Mouse (Mus musculus): ENCODE results near the gene Cryab.
A peak's percentile ranks its signal among the peaks of the same experiment; 100 is the strongest.

Cryab gene

DNA sequence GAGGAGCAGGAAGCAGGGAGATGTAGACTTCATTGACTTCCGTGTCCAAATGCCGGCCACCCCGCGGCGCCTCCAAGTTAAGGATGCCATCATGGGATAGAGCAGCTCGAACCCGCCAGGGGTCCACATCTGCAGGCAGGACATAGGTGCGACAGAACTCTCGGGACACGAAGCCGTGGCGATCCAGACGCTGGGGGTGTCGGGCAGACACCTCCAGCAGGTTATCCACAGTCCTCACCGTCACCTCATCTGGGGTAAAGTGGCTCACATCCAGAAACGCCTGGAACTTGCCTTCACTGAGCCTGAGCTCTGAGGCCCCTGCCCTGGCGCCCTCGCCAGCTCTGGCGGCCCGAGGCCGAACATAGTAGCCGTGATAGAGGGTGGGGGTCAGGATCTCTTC is at the start of gene Cryab:
Gene Cryab (plus strand): TSS at position 3 of the 400 bp plus-strand sequence.
- DNase-seq (ENCODE audit: extremely low read depth, insufficient read length, low spot score) = peak; percentile 72

DNA sequence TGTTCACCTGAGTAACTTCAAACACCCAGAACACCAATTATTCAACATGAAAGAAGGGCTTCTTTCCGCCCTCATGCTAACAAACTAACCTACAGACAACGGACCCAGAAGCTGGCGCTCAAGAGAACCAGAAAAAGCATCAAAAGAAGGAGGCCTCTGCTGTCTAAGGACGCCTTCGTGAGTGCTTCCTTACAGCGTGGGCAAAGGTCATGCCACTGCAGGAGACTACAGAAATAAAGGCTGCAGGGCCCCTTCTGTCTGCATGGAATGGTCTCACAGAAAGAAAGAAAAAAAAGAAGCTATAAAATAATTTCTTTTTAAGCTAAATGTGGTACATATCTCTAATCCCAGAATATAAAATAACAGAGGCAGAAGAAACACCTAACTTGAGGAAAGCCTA is 46.2 kb upstream of the Cryab start:
- no peak for DNase-seq (ENCODE audit: extremely low read depth, insufficient read length, low spot score)

DNA sequence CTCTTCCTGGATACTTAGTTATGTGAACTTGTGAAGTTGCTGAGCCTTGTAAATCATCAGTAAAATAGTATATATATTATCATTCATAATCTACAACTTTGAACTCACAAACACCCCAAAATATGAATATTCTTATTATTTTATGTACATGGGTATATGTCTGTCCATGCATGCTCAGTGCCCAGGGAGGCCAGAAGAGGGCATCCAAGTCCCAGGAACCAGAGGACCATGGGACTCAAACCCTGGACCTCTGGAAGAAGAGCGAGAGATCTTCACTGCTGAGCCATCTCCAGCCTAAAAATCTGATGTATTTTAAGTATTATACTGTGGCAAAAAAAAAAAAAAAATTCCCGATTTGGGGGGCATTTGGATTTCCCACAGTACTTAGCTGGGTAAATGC is 42.0 kb upstream of the Cryab start:
- DNase-seq (ENCODE audit: extremely low read depth, insufficient read length, low spot score) = peak; percentile 25

DNA sequence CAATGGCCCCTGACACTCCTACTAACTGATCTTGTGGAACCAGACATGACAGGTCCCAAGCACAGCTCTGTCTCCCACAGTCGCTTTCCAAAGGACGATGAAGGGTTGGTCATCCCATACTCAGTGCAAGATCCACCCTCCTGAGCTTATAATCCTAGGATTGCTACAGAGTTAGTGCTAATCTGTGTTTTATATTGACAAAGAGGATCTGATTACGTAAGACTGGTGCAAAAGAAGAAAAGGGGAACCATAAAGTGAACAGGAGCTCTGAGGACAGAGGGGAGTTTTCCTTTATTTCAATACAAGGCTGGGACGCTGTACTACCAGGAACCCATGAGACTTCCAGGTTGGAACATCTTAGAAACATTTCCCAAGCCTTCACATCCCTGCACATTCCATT is 39.8 kb upstream of the Cryab start:
- DNase-seq (ENCODE audit: extremely low read depth, insufficient read length, low spot score) = no peak

DNA sequence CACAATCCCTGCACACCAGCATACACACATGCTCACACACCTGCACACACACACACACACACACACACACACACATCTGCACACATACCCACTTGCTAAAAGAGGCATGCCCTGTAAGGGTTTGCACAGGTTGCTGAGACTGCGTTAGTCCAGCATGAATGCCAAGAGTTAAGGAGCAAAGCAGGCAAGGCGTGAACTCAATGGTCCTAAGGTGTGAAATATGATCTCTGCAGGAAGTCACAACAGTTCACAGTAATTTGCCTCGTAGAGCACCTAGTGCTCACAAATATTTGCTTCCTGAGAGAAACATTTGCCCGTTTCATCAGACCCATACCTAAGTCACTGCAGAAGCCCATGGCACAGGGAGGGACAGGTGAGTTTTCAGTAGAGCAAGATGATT is 36.9 kb upstream of the Cryab start:
- no peak for DNase-seq (ENCODE audit: extremely low read depth, insufficient read length, low spot score)

DNA sequence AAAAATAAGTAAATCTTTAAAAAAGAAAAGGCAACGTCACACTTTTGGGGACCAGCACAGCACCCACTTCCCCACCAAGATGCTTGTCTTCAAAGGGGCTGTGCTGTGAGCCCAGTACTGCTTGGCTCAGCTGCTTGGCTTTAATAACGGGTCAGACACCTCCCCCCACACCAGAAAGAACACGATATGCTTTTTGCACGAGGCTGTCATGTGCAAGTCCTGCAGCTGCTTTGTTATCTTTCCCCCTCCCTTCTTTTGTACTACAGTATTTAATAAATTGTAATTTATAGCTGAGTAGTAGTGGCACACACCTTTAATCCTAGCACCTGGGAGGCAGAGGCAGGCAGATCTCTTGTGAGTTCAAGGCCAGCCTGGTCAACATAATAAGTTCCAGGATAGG is 32.2 kb upstream of the Cryab start:
- no peak for DNase-seq (ENCODE audit: extremely low read depth, insufficient read length, low spot score)

DNA sequence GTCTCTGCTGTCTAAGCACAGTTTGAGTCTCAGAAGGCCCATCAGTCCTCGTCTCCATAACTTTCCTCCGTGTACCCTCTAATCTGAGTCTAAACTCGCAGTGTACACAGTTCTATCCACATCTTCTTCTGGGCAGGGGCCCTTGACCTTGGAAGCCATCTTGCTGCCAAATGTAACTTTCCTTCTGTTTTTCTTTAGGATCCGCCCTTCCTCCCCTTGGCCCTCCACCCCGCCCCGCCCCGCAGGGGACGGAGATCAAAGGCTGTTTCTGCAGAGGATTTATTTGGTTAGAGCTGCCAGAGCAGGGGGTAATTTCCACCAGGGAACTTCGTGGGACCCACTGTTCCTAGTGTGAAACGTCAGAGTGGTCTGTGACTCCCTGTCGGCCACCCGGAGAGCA is 30.1 kb upstream of the Cryab start:
- DNase-seq (ENCODE audit: extremely low read depth, insufficient read length, low spot score) = no peak

DNA sequence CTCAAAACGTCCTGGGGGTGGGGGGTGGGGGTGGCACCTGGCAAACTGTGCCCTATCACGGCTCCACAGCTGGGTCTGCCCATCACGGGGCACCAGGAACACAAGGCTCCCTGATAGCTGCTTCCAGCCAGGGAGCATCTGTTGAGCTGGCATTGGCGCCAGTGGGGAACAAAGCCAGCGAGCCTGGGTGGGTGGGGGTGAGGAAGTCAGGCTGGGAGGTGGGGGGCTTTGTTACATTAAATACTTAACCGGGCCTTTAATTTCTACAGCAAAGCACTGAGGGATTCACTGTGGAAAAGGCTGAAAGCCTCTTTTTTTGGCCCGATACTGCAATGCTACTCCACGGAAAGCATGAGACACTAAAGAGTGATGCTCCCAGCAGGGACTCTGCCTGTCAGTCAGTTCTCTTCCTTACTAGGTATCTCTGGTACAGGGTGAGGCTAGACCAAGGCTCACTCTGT is 28.6 kb upstream of the Cryab start:
- no peak for DNase-seq (ENCODE audit: extremely low read depth, insufficient read length, low spot score)

DNA sequence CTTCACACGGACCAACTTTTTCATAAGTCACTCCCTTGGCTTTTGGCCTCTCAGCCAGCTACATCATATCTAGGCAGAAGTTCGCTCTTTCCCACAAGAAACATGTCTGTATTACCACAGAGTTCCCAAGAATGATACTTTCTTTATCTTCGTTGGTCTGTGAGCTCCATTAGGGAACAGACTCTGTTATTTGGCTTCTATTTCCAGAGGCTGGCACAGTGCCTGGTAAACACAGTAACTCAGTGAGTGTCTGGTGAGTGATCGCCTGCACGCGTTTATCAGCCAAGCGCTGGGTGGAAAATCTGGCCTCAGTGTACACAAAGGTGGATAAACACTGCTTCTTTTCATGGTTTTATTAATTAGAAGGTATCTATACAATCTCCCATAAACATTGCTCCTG is 27.7 kb upstream of the Cryab start:
- no peak for DNase-seq (ENCODE audit: extremely low read depth, insufficient read length, low spot score)

DNA sequence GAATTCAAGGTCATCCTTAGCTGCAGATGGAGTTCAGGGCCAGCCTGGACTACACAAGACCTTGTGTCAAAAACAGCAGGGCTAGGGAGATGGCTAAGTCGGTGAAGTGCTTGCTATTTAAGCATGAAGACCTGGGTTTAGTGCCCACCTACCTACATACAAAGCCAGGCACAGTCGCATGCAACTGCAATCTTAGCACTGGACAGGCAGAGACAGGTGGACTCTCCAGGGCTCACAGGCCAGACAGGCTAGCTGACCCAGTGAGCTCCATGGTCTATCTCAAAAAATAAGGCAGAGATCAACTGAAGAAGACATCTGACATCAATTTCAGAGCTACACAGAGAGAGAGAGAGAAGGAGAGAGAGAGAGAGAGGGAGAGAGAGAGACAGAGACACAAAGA is 27.0 kb upstream of the Cryab start:
- DNase-seq (ENCODE audit: extremely low read depth, insufficient read length, low spot score) = no peak

DNA sequence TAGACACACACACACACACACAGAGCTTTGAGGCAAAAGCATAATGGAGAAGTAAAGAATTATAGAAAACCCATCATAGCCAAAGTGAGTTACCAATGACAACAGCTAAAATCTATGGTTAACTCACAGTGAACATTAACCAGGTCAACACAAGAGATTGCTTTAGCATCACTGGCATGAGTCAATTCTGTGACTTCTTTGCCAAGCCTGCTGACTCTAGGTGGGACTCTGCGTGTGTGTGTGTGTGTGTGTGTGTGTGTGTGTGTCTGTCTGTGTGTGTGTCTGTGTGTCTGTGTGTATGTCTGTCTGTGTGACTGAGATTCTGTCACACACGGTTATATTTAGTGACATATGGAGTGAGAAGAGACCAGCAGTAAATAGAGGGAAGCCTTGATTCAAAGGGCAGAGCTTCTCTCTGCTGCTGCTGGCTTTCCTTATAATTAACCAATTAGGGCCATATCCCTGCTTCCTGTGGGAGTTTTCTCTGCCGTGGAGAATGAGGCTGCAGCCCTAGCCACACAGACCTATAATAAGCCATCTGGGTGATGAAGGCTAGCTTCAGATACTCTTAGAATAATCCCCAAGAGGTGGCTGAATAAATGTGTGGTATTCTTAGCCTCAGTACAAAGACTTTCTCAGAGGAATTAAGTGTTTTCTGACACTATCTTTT is 26.3 kb upstream of the Cryab start:
- no peak for DNase-seq (ENCODE audit: extremely low read depth, insufficient read length, low spot score)

DNA sequence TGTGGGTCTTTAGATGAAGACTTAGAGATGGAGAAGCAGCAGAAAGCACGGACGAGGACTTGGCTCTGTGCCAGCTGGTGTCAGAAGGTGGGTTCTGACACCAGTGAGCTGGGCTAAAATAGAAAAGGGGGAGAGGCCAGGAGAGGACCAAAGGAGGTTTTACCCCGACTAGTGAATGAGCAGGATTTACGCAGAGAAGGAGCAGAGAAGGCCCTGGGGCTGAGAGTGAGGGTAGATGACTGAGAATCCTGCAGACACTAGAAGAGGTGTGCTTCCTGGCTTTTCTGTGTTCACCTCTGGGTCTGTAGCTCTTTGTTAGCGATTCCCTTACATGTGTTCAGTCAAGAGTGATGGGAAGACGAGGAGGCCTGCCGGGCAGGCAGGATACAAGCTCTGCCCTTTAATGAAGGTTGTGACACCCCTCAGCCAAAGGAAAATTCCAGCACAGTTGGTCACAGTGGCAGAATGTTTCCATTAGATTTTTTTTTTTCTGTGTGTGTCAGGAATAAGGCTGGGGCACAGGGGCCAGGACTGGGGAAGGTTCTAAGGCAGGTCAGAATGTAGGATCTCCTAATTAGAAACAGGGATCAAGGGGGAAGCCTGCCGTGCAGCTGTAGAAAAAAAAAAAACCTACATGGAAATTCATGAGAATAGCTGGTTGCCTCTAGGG is 25.1 kb upstream of the Cryab start:
- DNase-seq (ENCODE audit: extremely low read depth, insufficient read length, low spot score) = no peak

DNA sequence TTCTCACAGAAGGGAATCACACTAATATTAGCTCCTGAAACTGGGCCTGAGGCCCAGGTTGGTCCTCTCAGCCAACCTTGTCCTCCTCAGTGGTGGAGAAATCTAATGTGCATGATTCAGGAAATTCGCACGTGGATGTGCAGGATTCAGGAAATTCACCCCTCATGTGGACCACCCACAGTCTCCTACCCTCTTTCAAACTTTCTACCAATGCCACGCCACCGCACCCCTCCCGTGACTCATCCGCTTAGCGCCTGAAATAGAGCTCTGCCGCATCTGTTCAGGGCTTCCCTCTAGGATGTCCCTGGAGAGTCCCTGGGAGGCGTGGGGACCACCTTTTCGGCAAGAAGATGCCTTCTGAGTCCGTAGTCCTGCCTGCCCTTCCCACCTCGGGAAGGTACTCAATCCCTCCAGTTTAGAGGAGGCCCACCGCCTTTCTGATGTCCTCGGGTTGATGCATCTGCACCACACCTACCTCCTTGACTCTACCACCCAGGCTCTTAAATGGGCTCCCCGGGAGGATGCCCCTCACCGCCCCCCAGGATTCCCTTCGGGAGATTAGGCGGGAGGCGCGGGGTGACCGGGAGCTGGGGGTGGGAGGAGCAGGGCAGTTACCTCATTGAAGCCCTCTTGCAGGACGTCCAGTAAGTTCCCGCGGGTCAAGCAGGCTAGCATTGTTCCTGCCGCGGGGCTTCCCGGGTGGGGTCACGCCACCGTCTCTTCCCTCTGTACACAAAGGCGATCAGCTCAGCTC is 23.8 kb upstream of the Cryab start:
- peak; percentile 39 for DNase-seq (ENCODE audit: extremely low read depth, insufficient read length, low spot score)

DNA sequence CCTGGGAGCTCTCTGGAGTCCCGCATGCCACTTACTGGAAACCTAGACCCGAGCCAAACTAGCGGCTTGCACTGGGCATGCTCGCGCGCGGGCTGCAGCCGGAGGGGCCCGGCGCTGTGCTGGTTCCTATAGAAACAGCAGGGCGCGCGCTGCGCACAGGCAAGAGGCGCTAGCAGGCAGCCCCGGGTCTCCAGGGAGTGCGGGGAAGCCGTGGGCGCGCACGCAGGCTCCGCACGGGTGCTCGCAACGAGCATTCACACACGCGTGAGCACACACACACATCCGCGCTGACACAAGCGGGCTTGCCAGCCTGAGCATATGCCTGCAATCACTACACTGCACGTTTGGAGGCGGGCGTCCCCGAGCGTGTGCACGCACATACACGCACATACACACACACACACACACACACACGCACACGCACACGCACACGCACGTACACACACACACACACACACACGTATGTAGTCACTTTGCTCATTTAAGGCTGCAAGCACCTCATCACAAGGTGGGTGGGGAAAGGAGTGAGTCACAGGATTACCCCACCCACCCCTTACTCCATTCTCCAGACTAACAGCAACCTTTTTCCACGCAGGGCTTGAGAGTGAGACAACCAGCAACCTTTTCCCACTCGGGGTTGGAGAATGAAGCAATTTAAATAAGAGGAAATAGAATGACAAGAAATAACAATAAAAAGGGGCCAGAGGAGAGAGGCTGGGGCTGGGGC is 23.0 kb upstream of the Cryab start:
- DNase-seq (ENCODE audit: extremely low read depth, insufficient read length, low spot score) = peak; percentile 81

DNA sequence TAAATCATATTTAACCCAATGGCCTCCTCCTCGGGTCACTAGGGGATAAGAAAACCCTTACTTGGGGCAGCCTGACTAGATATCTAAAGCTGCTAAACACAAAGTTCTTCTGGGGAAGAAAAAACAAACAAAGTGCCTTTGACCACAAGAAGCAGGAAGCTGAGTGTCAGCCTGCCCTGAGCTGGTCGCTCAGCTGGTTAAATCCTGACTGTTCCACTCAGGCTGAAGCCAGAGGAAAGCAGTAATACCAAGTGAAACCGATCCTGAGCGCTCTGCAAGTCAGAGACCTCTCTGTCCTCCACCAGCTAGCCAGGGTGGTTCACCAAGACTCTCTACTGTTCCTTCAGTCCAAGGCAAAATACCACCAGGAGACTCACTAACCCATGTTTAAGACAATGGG is 21.5 kb upstream of the Cryab start:
- no peak for DNase-seq (ENCODE audit: extremely low read depth, insufficient read length, low spot score)

DNA sequence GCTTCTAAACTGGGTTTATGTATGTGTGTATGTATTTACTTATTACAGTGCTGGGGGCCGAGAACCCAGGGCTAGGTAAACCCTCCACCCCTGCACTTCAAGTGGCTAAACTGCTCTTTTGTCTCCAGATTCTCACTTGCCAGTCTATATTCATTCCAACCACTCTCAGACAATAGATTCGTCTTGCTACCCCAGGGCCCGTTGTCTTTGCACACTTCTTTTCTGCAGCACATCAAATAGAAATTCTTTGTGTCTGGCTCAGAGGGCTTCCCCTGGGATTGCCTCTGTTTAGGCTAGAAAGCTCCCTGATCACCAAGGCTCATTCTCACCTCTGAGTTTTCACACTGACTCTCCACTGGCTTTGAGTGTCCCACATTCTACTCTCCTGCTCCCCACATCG is 18.6 kb upstream of the Cryab start:
- no peak for DNase-seq (ENCODE audit: extremely low read depth, insufficient read length, low spot score)

DNA sequence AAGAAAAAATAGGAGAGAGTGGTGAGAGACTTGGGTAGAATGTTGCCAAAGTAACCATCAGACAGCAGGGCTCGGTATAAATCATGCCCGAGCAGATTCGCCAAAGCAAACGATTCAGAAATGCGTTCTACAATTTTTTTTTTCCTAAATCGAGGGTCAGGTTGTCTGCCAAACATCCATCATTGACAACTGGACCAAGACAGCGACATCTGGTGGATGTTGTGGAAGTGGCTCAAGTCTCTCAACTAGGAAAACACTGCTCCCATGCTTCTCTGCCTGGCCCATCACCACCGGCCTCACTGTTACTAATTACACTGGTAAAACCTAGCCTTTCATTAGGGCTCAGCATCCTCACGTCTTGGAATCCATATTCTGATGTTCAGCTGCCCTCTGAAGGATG is 16.1 kb upstream of the Cryab start:
- peak; percentile 14 for DNase-seq (ENCODE audit: extremely low read depth, insufficient read length, low spot score)

DNA sequence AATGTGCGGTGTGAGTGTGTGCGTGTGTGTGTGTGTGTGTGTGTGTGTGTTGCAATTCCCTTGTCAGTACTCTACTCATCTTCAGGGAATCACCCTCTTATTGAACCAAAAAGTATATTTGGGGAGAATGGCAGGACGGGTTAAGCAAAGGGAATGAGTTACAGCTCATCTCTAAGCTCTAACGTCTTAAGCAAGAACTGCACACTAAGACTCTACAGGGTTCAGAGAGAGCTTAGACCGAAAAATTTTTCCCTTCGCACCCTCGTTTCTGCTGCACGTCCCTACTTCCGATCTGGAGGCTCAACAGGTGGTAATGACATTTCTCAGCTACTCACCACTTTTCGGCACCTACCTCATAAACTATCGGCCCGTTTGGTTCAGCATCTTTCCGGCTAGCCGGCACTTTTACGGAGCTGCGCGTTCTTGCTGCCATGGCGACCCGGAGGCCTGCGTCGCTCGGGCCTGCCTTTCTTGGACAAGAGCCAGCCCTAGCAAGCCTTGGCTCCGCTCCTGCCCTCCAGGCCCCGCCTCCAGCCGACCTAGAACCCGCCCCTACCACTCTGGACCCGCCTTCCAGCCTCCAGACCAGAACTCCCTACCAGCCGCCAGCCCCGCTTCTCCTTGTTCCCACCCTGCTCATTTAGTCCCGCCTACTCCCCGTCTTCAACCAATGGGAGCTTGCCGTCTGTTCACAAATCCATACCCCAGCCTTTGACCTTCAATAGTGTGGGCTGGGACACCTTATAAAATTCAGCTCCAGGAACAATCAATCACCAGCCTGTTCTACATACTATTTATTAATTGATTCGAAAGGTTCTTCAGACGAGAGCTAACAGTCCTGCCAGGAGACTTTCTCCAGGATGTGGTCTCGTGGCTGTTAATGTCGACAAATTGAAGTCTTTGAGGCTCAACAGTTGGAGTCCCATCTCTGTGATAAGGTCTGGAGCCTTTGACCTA is 11.9 kb upstream of the Cryab start, which contains the start of gene Dixdc1:
Gene Dixdc1 (minus strand): TSS at position 604 of the 957 bp plus-strand sequence.
- DNase-seq (ENCODE audit: extremely low read depth, insufficient read length, low spot score) = no peak

DNA sequence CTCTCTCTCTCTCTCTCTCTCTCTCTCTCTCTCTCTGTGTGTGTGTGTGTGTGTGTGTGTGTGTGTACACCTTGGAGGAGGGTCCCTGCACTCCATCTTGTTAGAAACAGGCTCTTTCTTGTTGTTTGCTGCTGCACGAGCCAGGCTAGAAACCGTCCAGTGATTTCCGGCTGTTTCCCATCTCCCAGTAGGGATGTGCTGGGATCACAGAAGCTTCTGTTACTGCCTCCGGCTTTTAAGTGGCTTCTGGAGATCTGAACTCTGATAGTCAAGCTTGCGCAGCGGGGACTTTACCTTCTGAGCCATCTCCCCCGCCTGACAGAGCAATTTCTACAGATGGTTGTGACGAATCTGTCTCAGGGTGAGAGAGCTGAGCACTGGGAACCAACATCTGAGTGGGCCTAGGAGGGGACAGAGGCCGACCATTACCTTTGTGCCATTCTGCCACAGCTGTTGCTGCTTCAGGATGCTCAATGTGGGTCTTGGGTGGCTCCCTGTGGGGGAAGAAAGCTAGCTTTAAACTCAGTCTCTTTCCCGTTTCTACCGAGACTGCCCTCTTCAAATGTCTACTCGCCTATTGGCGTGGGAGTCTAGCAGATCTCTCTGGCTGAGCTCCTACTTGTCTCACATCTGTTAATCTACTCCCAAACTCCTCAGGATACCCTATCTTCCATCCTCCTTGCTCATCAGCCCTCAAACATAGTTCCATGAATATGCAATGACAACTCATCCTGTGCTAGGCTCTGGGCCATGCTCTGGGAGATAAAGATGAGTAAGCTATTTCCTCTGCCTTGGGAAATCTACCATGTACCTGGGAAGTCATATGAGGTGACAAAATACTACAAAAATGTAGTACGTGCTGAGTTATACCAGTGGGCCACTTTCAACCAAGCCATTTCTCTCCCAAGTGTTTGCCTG is 10.0 kb upstream of the Cryab start:
- no peak for DNase-seq (ENCODE audit: extremely low read depth, insufficient read length, low spot score)

Measured in 3134 (cell line).